Mouse (Mus musculus) right cerebral cortex, postnatal 10 days (tissue): Measurements from ENCODE around the gene Gabrq.

Experiments
- DNase-seq, 2 experiments: peaks; one replicate each; pipeline ENCODE4 v3.0.0; 2021; ENCODE audit warnings: low spot score in 2 of 2

Gene Gabrq

GRCm38 (mm10) chrX:72824776-72825588, at the start of gene Gabrq:
Gene Gabrq, plus strand, starts transcription at chrX:72825178.
- DNase-seq: peak; percentile 34 to 38

DNA sequence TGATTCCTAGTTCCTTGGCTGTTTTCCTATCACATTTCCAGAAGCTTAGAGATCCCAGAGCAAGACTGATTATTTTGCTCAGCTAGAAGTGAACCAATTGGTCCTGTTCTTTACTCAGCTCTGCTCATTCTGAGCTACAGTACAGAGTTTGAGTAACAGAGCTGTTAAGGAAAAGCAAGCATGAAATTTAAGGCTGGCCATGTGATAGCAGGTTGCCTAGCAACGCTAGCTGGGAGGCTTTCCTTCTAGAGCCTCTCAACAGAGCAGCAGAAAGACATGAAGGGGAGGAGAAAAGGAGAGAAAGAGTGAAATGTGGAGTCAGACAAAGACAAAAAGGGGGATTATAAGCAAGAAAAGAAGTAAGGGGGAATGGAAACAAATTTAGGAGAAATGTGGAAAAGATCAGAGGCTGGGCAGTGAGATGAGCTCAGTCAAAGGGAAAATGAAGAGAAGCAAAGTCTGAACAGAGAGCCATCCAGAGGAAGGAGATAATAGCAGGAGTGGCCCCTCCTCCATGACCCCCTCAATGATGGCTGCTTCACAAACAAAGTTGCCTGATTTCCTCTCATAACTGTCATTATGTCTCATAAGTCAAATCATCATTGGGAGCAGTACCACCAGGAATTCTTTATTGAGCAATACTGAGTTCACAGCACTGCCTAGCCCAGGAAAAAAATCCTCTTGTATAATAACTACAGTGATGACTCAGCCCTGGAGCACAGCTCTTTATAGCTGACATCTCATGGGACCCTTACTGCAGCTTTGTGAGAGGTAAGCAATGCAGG, 36.0 kb upstream of the Gabrq start:
- peak; percentile 55 to 60 for DNase-seq

DNA sequence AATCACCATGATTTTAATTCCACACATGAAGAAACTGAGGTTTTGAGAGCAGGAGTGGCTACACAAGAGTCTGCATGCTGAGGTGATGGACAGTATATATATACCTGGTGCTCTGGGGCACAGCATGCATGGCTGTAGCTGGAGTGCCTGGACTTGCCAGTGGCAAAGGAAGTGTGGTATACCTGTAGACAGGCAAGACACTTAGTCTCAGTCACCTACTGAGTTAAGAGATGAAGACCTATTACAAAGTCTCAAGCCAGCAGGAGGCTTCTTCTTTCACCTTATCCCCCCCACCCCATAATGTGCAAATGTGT, 35.5 kb upstream of the Gabrq start:
- DNase-seq: no peak

GRCm38 (mm10) chrX:72819594-72819993, 5.4 kb upstream of the Gabrq start:
- DNase-seq: peak; percentile 74 to 86

- DNase-seq: no peak
Observed at GRCm38 (mm10) chrX:72823310-72823709, 1.7 kb upstream of the Gabrq start.

DNA sequence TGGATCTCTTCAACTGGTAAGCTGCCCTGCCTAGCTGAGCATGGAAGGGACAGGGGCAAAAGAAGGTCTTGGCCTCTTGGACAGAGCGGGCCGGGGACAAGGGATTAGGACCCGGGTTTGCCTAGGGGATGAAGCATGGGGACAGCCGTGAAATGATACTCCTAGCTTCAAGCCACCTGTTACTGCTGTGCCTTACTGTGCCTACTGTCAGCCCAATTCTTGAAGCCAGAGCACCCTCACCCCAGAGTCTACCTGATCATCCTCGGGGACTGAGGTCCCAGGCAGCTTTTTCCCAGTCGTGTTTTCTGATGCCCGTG, 569 bp downstream of the Gabrq start:
- no peak for DNase-seq
